Mouse (Mus musculus): ENCODE results near the gene Ckap4.
"Not testable (repeated sequence)": the region's sequence is repeated elsewhere in the genome, so short reads cannot be mapped to it uniquely, and the experiment has no call there.

Gene Ckap4

DNA sequence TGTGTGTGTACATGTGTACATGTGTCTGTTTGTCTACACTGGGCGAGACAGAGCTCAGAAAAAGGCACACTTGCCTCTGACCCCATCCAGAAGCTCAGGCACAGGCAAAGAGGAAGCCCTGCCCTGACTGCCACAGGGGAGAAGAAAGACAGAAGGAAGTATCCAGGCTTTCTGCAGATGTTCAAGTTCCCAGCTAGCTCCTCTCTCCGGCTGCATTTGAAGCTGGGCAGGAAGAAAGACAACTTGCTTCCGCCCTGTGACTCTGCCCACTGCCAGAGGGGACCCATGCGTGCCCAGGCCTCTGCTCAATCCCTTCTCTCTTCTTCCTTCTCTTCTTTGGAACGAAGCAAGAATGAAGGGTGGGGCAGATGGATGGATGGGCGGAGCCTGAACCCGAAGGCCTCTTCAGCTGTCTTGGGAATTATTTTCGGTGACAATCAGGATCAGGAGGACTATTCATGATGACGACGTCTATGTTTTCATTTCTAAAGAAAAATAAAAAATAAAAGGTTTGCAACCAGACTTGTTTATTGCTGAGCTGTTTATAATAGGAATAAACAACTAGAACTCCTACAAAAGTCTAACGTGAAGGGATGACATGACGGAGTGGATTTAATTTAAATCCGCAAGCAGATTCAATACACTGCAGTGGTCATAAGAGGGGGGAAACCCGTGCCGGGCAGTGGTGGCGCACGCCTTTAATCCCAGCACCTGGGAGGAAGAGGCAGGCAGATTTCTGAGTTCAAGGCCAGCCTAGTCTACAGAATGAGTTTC, 15.5 kb upstream of the Ckap4 start:
- DNase-seq (ENCODE audit: low read depth), result no peak

DNA sequence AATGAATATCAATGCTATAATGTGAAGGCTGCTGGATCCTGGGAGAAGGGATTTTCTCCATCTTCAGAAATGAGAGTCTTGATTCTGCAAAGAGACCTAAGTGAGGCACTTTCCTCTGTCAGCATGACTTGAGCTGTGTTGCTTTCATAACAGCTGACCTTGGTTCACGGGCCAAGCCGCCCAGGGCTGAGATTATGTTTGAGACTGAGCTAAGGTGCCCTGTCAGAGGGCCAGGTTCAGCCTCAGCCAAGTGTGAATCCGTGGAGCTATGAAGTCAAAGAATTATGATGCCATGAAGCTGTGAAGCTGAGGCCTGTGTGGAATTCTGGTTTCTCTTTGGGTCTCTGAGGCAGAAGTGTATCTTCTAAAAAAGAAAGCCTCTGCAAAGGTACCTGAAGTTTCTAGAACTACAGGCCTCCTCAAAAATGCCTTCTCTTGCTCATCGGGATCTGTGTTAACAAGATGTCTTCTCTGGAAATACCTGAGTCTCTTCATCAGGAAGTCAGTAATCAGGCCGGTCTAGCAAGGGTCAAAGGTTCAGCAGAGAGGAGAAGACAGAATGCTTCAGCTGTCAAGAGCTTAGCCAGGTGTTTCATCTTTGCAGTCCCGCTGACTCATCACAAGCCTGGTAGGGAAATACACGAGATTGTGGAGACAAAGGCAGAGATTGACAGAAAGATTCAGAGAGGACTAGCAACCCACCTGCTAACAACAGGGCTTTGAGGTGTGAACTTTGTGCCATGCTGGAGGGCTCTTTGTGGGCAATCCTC, 11.2 kb upstream of the Ckap4 start:
- DNase-seq (ENCODE audit: low read depth), result no peak

DNA sequence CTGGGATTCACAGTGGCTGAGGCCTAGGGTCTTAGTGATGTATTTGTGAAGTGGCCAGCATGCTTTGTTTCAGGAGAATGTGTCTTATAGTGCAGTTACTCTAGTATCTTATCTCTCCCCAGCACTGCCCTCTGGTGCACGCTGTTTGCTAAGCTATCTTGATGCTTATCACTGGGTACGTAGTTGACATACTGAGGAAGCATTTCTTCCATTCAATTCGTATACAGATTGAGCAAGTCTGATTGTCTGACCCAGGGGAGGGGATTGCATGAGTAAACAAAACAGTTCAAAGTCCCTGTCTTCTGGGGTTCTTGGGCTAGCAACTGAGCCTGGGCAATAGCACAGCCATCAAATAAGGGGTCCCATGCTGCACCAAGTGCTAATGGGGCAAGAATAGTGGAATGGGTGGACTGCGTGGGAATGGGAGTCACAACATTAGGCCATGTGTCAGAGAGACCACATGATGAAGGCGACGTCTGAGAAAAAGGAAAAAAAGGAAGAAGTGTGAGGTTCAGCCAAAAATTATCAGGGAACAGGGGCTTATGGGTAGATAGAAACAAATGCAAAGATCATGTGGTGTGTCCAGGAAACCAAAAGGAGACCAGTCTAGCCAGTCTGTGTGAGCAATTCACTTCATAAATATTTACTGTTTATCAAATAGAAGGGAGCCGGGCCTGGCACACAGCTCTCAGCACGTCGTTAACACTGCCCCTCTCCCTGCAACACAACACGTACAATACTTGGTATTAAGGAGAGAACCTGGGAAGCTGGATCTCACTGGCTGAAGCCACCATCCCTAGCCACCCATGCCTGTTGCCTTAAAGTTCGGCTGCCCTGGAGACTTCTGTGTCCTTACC, 9.2 kb upstream of the Ckap4 start:
- no peak for DNase-seq (ENCODE audit: low read depth)

DNA sequence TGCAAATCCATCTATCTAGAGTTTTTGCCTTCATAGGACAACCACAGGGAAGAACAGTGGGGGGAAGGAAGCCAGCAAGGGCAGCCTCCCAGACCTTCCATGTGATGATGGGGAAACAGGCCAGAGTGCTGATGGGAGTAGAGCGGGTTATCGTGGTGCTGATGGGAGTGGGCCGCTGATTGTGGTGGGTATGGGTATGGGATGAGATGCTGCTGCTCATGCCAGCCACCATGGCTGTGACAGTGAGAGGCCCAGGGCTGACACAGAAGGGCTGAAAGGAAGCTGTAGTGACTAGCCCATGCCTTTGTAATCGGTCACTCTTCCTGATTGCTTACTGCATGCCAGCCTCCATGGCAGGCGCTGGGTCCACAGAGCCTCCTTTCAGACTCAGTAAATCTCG, 5.8 kb upstream of the Ckap4 start:
- DNase-seq (ENCODE audit: low read depth), result no peak

DNA sequence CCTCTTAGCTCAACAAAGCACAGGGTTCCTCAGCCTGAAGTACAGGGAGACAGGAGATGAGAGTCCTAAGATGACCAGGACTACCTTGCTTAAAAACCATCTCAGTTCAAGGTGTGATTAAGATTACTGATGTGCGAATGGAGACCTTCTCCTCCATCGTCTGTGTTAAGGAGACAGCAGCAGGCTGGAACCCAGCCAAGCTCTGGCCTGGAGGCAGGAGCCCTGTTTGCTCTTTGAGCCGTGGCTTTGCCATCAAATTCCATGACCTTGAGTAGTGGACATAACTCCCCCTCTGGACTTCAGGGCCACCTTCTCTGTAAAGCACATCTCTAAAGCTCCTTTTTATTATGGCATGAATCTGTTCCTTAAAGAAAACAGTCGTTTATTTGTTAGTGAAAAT, 2.0 kb upstream of the Ckap4 start:
- DNase-seq (ENCODE audit: low read depth), result no peak

DNA sequence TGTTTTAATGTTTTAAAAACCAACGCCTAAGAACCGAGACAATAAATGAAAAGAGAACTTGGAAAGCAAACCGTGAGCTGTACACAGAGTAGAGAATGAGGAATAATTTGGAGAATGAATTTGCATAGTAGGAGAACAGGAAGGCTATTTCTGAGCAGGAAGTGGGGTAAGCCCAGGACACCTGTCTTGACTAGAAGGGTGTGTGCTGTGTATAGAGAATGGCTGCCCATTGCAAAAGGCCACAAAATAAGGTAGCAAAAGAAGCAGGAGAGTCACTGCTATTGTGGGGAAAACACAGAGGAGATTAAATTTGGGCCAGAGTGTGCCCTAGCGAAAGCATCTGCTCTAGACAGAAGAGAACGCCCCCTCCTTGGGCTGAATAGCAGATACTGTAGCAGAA, 1.6 kb upstream of the Ckap4 start:
- no peak for DNase-seq (ENCODE audit: low read depth)

DNA sequence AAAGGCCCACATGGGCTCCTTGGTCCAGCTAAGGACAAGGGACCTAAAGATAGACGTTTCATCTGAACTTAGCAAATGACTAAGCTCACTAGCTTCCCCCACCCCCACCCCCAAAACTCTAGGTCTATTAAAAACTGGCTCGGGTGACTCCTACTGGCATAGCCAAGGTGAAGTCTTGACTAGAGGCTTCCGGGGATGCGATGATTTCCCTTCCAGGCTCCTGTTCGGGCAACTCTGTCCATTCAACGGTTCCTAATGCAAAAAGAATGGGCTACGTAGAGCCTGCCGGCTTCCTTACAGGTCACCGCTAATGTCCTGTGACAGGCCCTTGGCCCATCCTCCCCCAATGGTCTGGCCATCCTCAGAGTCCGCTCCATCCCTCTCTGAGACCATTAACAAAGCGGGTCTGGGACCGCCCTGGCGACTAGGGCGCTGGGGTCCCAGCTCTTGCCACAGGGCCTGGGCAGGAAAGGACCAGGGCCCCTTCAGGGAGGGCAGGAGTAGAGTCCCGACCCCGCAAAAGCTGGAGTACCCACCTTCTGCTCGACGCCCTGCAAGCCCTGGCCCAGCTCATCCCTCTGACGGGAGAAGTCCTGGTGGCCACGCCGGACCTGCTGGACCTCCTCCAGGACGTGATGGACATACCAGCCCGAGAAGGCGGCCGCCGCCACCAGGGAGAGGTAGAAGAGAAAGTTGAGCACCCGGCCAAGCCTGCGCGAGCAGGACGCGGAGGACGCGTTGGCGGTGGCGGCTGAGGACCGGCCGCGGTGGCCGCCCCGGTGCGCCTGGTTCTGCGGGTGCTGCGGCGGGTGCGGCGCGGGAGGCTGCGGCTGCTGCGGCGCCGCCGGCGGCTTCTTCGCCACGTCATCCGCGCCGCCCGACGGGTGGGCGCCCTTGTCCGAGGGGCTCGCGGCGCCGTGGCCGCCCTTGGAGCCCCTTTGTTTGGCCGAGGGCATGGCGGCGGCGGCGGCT, 665 bp downstream of the Ckap4 start:
- DNase-seq (ENCODE audit: low read depth), result peak; percentile 19

DNA sequence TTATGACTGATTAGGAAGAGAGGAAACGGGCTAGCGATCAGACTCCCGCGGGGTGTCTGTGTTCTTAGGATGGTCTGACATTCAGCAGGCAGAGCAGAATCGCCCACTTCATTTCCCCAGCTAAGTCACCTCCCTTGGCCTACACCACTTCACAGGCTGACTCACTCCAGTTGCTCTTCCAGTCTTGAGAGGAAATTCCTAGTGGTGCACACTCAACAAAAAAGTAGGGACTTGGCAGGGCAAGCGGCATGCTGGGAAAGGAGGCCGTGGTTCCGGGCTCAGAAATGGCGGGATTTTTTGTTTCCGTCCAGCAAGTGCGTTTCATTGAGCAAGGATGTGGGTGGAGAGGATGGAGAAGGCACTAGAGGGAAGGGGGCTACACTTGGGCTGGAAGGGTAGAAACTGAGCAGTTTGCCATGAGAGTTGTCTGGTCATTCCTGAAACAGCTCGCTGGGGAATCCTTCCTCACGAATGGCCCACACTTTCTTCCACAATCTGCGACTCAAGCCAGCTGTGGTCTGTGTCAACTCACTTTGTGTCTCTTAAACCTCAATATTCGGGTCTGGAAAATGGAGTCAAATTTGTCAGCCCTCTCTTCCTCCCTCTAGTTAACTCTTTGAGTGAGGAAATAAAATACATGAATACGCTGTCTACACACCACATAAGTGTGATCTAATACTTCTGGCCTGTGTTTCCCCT, 1.5 kb downstream of the Ckap4 start:
- DNase-seq (ENCODE audit: low read depth), result peak; percentile 82

DNA sequence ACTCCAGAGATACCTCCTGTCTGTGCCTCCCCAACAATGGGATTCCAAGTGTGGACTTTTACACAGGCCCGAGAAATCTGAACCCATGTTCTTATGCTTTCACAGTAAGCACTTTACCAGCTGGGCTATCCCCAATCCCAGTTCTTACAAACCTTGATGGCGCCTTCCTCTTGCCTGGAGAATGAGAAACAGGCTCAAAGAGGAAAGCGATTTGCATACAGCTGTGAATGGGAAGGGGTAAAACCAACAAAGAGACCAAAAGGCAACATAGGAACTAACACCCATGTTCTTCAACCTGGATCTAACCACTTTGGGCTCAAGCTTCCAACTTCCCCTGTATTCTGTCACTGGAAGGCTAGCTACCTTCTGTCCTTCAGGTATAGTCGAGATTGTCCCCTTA, 2.3 kb downstream of the Ckap4 start:
- no peak for DNase-seq (ENCODE audit: low read depth)

DNA sequence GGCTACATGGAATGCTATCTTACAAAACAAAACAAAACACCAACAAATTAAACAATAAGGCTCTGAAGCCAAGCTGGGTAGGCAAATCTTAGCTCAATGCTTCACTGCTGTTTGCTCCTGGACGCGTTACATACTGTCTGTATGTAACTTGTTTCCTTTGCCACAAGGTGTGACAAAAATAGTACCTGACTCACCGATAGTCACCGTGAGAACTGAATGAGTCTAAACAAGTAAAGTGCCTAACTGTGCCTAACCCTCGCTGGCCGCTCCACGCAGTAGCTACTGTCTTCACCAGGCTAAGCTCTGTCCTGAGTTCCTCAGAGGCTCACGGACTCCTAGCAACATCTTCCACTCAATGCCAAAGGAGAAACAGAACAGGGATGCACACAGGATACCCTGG, 3.5 kb downstream of the Ckap4 start:
- peak; percentile 22 for DNase-seq (ENCODE audit: low read depth)

DNA sequence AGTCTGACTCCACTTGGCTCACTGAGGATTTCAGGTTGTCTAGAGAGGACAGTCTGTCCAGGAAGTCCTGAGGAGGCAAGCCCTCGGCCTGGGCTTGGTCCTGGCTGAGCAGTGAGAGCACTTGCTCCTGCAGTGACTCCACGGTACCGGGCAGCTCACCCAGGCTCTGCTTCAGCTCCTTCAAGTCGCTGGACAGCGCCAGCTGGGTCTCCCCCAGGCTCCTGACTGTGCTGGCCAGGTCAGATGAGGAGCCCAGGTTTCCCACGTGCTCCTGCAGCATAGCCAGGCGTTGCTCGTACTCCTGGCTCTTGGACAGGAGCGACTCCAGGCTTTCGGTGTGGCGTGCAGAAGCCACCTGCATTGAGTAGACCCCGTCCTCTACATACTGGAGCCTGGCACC, 6.2 kb downstream of the Ckap4 start:
- no peak for DNase-seq (ENCODE audit: low read depth)

DNA sequence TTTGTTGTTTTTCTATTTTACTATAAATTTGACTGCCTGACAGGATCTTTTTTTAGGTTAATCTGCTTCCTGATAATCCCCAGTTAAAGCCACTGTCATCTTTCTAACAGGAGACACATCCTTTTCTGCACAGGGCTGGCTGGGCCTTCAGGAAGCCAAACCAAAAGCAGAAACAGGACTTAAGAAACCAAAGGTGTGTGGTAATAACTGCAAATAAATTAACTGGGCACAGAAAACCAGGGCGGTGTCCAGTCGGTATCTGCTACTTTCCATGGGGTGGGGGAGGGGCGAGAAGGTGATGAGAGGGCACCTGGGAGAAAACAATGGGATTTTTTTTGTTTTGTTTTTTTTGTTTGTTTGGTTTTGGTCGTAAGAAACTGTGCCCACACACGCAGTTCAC, 6.8 kb downstream of the Ckap4 start:
- no peak for DNase-seq (ENCODE audit: low read depth)

DNA sequence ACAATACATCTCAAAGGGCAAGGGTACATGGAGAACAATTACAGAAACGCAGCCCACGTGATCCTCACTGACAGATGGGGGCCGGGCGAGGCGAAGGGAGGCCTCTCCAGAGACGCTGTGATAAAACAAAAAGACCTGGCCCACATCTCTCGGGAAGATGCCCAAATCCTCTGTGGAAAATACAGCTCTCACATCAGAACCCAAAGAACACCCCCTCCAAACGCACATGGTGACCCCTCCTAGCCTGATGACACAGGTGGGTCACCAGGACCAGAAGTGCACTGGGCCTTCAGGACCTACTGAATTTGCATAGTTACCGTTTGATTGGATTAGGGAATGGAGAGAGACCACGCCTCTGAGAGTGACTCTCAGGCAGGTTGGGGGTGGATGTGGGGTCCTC, 7.4 kb downstream of the Ckap4 start:
- DNase-seq (ENCODE audit: low read depth), result no peak

DNA sequence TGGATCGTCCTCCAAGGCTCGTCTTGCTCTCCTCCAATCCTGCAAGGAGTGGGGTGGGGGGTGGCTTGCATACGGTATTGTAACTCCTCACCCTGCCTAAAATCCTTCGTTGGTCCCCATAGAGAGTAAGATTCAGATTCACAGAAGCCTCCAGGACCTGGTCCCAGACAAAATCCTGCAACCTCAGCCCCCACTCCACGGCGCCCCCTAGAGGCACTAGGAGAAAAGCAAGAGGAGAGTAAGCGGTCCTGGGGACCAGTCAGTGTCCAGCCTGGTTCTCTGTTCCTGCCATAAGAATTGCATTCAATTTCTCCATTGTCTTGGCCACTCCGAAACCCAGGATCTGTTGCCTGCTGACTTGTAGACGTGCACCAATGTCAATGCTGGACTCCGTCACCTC, 10.2 kb downstream of the Ckap4 start:
- no peak for DNase-seq (ENCODE audit: low read depth)

DNA sequence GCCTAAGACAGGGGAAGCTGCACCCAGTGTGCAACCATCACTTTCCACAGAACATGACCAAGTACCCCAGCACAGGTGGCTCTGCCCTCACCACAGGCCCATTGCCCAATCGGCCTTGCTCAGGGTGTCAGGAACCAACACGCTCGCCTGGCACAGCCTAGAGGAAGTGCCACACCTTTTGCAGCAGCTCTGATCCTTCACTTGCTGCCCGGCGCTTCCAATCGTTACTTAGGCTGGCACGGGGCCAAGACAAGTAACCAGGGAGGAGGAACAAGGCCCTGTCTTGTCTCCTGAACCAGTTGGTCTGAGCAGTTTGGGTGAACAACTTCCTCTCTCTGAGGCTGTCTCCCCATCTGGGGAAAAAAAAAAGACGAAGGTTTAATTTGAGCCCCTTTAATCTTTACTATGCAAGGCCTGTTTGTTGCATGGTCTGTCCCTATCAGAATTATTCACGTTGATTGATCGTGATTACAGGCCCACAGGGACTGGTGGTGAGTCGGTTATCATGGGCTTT, 17.4 kb downstream of the Ckap4 start:
- no peak for DNase-seq (ENCODE audit: low read depth)

DNA sequence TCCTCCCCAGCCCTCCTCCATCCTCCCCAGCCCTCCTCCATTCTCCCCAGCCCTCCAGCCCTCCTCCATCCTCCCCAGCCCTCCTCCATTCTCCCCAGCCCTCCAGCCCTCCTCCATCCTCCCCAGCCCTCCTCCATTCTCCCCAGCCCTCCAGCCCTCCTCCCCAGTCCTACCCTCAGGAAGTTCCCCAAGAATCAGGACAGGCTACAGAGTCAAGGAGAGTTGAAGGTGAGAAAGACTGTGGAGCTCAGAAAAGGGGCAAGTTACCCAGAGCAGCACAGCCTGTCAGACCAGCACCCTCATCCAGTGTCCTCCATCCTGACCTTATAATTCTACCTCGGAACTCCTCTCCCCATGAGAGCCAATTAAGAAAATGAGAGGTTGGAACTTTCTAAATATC, 17.9 kb downstream of the Ckap4 start:
- DNase-seq (ENCODE audit: low read depth), result not testable (repeated sequence)

DNA sequence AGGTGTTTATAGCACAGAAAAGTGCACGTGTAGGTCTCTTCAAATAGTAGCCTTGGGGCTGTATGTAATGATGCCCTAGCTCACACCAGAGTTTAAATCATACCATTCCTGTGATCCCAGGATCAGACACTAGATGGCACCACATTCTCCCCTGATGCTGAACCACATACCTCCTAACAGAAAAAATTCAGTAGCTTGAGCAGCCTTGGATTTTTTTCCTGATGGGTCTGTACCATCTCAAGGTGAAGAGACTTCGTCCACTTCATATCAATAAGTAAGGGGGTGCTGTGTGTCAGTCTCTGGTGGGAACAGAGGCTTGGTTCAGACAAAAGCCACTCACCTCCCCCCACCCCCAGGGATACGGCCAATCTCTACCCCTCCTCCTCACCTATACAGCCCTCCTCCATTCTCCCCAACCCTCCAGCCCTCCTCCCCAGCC, 18.3 kb downstream of the Ckap4 start:
- DNase-seq (ENCODE audit: low read depth), result peak; percentile 57

DNA sequence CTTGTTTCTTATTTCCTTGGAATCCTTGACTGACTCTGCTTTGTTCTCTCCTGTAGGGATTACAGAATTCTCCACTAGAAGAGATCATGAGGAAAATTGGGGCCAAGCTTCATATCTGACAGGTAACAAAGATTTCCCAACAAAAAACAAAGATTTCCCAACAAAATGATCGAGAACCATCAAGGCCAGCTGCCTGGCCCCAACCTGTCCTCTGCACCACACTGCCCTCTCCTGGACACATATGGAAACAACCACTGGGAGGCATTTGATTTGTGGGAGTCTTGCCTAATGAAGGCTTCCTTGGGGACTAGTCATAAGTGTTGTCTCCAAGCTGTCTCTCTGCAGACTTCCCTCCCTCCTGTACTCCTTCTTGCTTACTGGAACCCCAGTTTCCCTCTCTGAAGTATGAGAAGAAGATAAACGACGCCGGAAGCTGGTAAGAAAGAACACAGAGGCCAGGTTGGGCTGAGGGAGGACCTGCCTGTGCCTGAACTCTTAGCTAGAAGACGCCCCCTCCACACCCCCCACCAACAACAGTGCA, 19.8 kb downstream of the Ckap4 start:
- peak; percentile 59 for DNase-seq (ENCODE audit: low read depth)

DNA sequence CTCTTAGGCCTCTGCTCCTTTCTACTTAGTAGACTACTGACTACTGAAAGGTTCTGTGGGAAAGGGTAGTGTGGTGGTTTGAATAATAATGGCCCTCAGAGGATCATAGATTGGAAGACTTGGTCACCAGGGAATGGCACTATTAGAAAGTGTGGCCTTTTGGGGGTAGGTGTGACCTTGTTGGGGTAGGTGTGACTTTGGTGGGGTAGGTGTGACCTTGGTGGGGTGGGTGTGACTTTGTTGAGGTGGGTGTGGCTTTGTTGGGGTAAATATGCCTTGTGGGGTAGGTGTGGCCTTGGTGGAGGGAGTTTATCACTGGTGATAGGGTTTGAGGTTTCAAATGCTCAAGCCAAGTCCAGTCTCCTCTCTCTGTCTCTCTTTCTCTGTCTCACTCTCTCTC, 21.1 kb downstream of the Ckap4 start:
- no peak for DNase-seq (ENCODE audit: low read depth)

DNA sequence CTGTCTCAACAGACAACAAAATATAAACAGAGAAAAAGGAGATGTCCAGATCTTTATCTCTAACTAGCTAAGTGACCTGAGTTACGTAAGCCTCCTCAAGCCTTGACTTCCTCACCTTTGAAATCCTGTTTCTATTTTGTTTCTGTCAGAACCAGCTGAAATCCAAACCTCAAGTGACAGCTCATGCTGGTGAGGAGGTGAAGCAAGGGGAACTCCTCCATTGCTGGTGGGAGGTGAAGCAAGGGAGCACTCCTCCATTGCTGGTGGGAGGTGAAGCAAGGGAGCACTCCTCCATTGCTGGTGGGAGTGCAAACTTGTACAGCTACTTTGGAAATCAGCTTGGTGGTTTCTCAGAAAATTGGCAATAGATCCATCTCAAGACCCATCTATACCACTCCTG, 25.3 kb downstream of the Ckap4 start:
- DNase-seq (ENCODE audit: low read depth), result no peak

Data from fibroblast of lung, adult 2 months (primary cell).